ENCODE assay signal across 8 mouse cellular contexts in genomic region chr8:84639162-84640009, GRCm38 (mm10). TPM values are rescaled to one million over a fixed set of nuclear protein-coding genes. Genes with fewer than 3 reads are reported as not detected.
A peak's percentile ranks its signal among the peaks of the same experiment; 100 is the strongest.
DNase-seq lines count a peak whose midpoint lies in the region; ATAC-seq lines count a peak whose summit lies in the region.

No protein-coding gene starts in this region.

- peak overlapping the region; percentile 92 for H3K27ac ChIP-seq in hindbrain, embryonic 12.5 days

- WGBS in hindbrain, embryonic 12.5 days = under 1% methylated on average over 87 of the region's 106 CpGs

- no peaks in the 10 kb centered on the region for H3K27me3 ChIP-seq in hindbrain, embryonic 12.5 days

- H3K4me1 ChIP-seq in hindbrain, embryonic 12.5 days = peaks cover 36% of the 10 kb centered on the region

- H3K36me3 ChIP-seq in hindbrain, embryonic 12.5 days = no peaks in the 10 kb centered on the region

- H3K9me3 ChIP-seq in hindbrain, embryonic 12.5 days (replicated peaks) = no peaks in the 10 kb centered on the region

- peak; percentile 98 for DNase-seq in NIH3T3 (ENCODE audit: low read depth)
- DNase-seq in cerebellum, postnatal 10 days = peak; percentile 96 to 97
- peak; percentile 89 to 93 for DNase-seq in frontal cortex, postnatal 10 days (ENCODE audit: low spot score in 2 of 2)
- peak; percentile 91 to 94 for DNase-seq in layer of hippocampus, postnatal 14 days (ENCODE audit: low spot score in 2 of 2)
- DNase-seq in lung, postnatal 10 days = peak; percentile 94
- peak; percentile 95 for DNase-seq in ovary, postnatal 14 days (ENCODE audit: low spot score)
- peak; percentile 84 to 95 for DNase-seq in thymus, postnatal 10 days (ENCODE audit: low spot score in 2 of 2)

- H3K4me2 ChIP-seq in hindbrain, embryonic 12.5 days (replicated peaks) = peak overlapping the region; percentile 85

- H3K9ac ChIP-seq in hindbrain, embryonic 12.5 days = peak overlapping the region; percentile 87

- peak overlapping the region; percentile 52 for H3K4me3 ChIP-seq in hindbrain, embryonic 12.5 days

- peak; percentile 91 for ATAC-seq in hindbrain, embryonic 12.5 days (ENCODE audit: low FRiP score)

RNA-seq across cellular contexts. Expression of gene Ier2, which starts 23.3 kb away (rescaled TPM):
- polyA plus RNA-seq in hindbrain, embryonic 12.5 days (2016; fragmentation: Nextera tagmentation; extraction: Ambion mirVana) = 62.5 and 64.8 TPM in 2 replicates
- 10 to 100 TPM in 1 of 2 experiments, 1 to 10 TPM in 1; 9.5 to 12.5 TPM for total RNA-seq in layer of hippocampus, postnatal 14 days (2021)

RNA-seq across cellular contexts. Expression of gene Trmt1, which starts 46.7 kb away (rescaled TPM):
- 51.2 and 55.9 TPM in 2 replicates for polyA plus RNA-seq in hindbrain, embryonic 12.5 days (2016; fragmentation: Nextera tagmentation; extraction: Ambion mirVana)
- total RNA-seq in layer of hippocampus, postnatal 14 days (2021) = 10 to 100 TPM; 82.9 to 97.3 TPM

RNA-seq across cellular contexts. Expression of gene Nacc1, which starts 48.3 kb away (rescaled TPM):
- polyA plus RNA-seq in hindbrain, embryonic 12.5 days (2016; fragmentation: Nextera tagmentation; extraction: Ambion mirVana) = 20.9 and 21.3 TPM in 2 replicates
- total RNA-seq in layer of hippocampus, postnatal 14 days (2021) = 10 to 100 TPM; 84.0 to 85.6 TPM

Comparison
In these comparisons a context has a peak if more than half of its experiments do, and no peak if none do; other contexts are left out.
1. Peak in every context shown above with its lines: DNase-seq, ATAC-seq, H3K4me3 ChIP-seq and H3K27ac ChIP-seq.